Mouse (Mus musculus): ENCODE data around the gene Was.
A peak's percentile ranks its signal among the peaks of the same experiment; 100 is the strongest.
"Not testable (repeated sequence)": the region's sequence is repeated elsewhere in the genome, so short reads cannot be mapped to it uniquely, and the experiment has no call there.

Was gene

GRCm38 (mm10) chrX:8090346-8090953, at the start of gene Was:
Was (minus strand) TSS chrX:8090498.
- DNase-seq (ENCODE audit: low read depth, low spot score) = no peak

DNA sequence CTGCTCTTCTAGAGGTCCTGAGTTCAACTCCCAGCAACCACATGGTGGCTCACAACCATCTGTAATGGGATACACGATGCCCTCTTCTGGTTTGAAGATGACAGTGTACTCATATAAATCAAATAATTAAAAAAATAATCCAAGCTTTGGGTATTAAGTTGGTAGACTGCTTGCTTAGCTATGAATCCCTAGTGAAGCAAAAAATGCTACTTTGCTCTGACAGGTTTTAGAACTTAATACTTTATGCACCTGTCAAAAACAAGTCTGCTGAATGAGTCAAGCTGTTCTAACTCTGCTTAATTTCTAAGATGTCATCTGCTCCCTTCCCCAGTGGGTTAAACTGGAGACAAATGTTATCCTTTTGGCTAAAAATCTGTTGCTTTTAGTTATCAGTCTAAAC, 49.2 kb upstream of the Was start:
- no peak for DNase-seq (ENCODE audit: low read depth, low spot score)

GRCm38 (mm10) chrX:8135886-8136285, 45.6 kb upstream of the Was start:
- no peak for DNase-seq (ENCODE audit: low read depth, low spot score)

- DNase-seq (ENCODE audit: low read depth, low spot score) = peak; percentile 77
These were observed 42.0 kb upstream of the Was start, which contains the start of gene Wdr13 for GRCm38 (mm10) chrX:8132017-8132976. Wdr13 (minus strand) TSS chrX:8132892.

- DNase-seq (ENCODE audit: low read depth, low spot score) = no peak
These were observed 41.1 kb upstream of the Was start for GRCm38 (mm10) chrX:8131393-8131792.

DNA sequence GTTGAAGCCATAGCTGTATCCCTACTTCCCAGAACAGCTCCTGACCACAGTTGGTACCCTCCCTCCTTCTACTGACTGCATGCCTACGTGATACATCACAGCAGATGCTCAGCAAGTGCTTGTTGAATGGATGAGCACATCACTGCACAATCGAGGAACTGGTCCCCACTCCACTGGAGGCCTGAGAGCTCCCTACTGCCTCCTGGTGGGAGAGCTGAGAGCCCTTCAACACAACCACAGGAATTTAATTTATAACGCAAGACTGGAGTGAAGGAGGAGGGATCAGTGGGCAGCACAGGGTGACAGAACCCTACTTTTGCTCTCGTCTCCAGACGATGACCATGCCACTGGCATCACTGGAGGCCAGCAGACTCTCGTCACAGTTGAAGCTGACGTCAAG, 34.9 kb upstream of the Was start:
- no peak for DNase-seq (ENCODE audit: low read depth, low spot score)

DNA sequence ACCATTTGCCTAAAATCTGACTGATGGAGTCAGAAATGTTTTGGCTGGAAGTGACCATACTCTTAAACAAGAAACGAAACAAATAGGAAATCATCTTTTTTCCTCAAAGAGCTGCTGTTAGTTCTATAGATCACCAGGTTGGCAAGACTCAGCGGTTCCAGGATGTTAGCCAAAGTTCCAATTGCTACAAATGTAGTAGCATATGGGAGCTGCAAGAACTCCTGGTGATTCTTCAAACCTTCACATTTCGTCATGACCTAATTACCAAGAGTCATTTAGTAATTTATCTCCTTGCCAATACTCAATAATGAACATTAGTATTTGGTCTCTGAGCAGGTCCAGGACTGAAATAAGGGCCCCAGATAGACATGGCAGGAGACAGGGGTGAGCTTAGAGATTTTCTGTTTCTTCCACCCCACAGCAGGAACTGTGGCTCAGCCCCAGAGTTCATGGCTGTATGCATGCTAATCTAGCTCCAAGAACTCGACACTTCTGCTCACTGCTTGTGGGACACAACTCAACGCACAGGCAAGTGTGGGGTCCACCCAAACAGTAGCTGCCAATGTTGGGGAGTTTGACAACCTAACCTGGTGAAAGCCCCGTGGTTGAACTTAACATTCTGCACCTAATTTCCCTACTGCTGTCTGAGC, 33.6 kb upstream of the Was start:
- DNase-seq (ENCODE audit: low read depth, low spot score) = no peak

DNA sequence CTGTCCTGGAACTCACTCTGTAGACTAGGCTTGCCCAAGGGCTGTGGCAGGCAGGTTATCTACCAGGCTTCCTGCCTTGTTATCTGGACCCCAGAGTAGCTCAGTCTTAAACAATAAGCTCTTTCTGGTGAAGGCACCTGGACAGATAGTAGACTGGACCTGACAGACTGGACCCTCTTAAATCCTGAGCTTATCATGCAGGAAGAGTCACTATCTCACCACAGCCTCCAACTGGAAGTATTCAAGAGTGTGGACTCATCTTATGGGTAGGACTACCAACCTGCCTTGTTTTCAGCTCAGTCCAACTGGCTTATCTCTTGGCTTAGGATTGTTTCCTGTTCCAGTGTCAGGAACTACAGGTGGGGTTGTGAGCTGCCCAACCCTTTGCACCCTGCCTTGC, 27.0 kb upstream of the Was start:
- DNase-seq (ENCODE audit: low read depth, low spot score) = no peak

GRCm38 (mm10) chrX:8115275-8115674, 25.0 kb upstream of the Was start:
- no peak for DNase-seq (ENCODE audit: low read depth, low spot score)

DNA sequence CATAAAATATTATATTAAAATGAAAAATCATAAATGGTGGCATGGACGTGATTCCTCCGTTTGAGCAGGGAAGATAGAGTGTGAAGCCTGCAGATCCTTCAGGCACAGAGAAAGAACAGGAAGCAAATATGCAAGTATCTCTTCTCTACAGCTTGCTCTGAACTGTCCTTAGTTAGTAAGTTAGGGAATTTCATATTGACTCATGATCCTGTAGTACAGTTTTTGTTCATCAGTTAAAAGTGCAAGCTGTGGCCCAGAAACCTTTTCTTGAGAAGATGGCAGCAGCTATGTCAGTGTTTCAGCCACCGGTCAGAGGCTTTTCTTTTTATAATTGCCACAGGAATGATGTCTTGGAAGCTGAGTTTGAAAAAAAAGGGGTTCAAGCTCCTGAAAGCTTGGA, 14.7 kb upstream of the Was start:
- no peak for DNase-seq (ENCODE audit: low read depth, low spot score)

DNA sequence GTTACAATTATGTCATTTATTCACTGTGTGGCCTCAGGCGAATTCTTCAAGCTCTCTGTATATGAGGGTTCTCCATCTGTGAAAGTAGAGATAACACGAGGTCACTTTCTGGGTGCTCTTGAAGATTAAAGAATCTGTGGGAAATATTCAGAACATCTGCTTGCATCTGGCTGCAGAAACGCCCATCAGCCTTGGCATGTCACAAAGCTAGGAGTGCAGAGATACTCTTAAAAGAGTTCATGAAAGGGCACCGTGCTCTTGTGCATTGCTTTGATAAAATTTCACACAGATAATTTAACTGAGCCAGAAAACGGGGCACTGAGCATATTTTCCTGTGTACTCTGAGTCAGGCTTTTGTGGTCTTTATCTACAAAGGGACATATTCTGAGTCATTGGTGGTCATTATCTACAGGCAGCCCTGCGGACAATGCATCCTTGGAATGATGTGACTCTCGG, 11.9 kb upstream of the Was start:
- DNase-seq (ENCODE audit: low read depth, low spot score) = no peak

DNA sequence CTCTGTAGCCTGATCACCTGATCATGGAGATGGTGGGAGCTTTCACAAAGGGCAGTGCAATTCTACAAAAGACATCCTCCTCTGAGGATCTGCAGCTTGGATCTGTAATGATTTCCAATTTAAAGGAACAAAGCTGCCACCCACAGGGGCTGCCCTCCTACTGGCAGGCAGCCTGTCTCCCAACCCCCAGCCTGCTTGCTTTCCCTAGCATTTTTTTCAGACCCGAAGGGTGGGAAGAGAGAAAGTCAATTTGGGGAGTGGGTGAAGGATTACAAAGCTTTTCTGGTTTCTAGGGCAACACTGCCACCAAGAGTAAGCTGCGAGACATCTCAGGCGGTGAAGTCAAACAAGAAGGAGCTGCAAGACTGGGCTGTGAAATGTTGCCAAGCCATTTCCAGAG, 10.7 kb upstream of the Was start:
- peak; percentile 89 for DNase-seq (ENCODE audit: low read depth, low spot score)

DNA sequence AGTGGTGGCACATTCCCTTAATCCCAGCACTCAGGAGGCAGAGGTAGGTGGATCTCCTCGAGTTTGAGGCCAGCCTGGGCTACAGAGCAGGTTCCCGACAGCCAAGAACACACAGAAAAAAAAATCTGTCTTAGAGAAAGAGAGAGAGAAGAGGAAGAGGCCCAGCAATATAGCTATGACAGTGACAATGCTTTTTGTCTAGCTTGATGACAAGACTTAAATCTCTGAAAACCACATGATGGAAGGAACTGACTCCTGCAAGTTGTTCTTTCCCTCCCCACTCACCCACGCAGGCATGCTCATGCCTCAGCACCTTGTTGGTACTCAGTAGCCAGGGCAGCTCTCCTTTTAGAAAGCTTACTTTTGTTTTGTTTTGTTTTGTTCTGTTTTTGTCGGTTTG, 9.1 kb upstream of the Was start:
- DNase-seq (ENCODE audit: low read depth, low spot score) = no peak

DNA sequence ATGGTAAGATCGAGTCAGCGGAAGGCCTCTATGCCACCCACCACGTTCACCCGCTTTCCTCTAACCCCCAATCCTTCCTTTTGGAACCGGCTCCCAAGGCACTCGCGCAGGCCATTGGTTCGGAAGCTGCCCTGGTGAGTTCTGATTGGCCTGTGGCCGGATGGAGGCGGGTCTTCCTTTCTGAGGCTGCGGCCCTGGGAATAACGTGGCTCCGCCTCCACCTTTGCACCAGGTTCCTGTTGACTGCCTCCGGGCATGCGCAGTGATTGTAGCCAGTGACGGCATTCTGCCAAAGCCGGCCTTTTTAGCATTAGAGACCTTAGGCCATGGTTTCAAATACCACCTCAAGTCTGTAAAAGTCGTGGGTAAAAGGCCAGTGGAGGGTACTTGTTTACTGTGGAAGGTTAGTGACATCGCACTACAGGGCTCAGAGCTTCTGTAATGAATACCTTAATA, 6.5 kb upstream of the Was start:
- peak; percentile 92 for DNase-seq (ENCODE audit: low read depth, low spot score)

DNA sequence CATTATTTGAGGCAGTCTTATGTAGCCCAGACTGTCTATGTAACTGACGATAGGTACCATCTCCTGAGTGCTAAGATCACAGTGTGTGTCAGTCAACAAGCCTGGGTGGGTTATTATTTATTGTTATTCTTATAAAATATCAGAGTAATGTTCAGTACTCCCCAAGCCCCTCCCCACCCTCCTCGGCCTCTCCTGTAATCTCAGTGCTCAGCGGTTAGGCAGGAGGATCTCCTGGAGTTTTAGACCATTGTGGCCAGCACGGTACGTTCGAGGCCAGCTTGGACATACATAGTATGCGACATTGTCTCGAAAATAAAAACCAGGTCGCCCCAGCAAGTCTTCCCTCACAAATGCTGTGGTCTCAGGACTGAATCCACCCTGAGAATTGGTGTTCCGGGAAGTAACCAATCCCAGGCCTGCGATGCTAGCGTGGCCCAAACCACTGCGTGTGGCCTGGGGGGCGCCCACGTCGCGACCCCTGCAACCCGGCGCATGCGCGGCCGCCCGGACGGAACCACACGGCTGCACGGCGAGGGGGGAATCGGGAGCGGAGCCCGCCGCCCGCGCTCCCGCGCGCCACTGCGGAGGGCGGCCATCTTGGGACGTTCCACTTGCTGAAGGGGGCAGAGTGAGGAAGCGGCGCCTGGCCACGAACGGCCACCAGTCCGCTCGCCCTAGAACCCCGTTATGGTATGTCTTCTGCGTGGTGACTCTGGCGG, 5.9 kb upstream of the Was start:
- DNase-seq (ENCODE audit: low read depth, low spot score) = not testable (repeated sequence)

DNA sequence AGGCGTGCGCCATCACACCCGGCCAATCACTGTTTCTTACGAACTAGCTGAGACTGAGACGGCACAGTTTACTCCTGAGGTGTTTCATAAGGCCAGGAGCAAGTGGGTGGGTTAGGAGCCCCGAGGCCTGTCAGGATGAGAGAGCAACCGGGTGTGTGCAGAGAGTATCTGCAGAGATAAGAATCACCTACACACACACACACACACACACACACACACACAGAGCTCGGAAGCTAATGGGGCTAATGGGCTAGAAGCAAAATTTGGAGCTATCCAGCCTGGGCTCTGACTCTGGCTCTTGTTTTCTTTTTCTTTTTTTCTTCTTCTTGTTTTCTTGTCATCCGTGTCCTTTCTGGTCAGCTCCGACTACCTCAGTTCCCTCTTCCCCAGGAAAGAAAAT, 5.2 kb upstream of the Was start:
- no peak for DNase-seq (ENCODE audit: low read depth, low spot score)

DNA sequence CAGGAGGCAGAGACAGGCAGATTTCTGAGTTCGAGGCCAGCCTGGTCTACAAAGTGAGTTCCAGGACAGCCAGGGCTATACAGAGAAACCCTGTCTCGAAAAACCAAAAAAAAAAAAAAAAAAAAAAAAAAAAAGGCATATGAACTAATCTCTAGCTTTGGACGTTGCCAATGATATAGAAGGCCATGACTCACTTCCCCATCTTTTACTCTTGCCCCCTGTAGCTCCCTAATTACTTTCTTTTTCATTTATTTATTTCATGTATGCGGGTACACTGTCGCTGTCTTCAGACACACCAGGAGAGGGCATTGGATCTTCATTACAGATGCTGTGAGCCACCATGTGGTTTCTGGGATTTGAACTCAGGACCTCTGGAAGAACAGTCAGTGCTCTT, 653 bp upstream of the Was start:
- not testable (repeated sequence) for DNase-seq (ENCODE audit: low read depth, low spot score)

GRCm38 (mm10) chrX:8089746-8090145, 552 bp downstream of the Was start:
- no peak for DNase-seq (ENCODE audit: low read depth, low spot score)

DNA sequence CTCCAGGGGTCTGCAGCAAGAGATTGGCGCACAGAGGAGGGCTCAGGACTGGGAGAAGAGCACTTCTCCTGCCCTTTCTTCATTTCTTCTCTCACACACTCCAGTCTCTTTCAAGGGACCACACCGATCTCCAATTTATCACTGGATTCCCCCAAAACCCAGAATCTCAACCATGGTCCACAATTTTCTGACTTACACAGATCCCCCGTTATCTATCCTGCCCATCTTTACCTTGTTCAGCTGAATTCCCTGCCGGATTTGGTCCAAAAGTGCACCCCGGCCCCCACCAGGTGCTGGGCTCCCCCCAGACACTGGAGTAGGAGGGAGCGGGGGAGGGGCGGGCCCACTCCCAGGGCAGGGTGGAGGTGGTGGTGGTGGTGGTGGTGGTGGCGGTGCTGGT, 4.7 kb downstream of the Was start:
- no peak for DNase-seq (ENCODE audit: low read depth, low spot score)

- DNase-seq (ENCODE audit: low read depth, low spot score) = no peak
These were observed 5.5 kb downstream of the Was start for GRCm38 (mm10) chrX:8084771-8085259.

DNA sequence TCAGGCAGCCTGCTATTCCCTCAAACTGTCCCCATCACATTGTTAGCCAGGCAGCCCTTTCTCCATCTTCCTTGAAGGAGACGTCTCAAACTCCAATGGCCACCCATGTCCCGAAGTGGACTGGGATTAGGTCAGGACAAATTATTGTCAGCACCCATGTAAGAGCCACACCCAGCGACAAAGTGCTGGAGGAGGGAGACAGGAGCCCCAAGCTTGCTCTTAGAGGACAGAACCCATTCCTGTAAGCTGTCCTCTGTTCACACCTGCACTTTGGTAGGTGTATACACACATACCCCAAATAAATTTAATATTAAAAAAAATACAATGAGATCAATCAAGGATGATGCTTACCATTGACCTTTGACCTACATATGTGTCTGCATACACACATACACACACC, 15.2 kb downstream of the Was start:
- DNase-seq (ENCODE audit: low read depth, low spot score) = no peak
